Mouse (Mus musculus) adrenal gland, postnatal 10 days (tissue): ENCODE measurements around the gene Gm9837. TPM values are rescaled to one million over a fixed set of nuclear protein-coding genes. Genes with fewer than 3 reads are reported as not detected.
"Not testable (repeated sequence)": the region's sequence is repeated elsewhere in the genome, so short reads cannot be mapped to it uniquely, and the experiment has no call there.

ENCODE experiments used
- DNase-seq: peaks from one replicate; pipeline ENCODE4 v3.0.0; 2021; ENCODE audit warnings: mixed read lengths
- total RNA-seq, 2 experiments: library from RNA; stranded (reverse); gene quantifications; 2 replicates each; pipeline ENCODE4 v1.2.3; 2021

Gm9837 gene
- total RNA-seq, 2 experiments from 2014 or later = not detected

- peak; percentile 75 for DNase-seq
Observed at GRCm38 (mm10) chr11:53456474-53457371, 13.6 kb downstream of the Gm9837 start, which contains the start of the genes Gm10447 and Shroom1. Gm10447 (minus strand) TSS chr11:53457110. Shroom1 (plus strand) TSS chr11:53457205.

DNA sequence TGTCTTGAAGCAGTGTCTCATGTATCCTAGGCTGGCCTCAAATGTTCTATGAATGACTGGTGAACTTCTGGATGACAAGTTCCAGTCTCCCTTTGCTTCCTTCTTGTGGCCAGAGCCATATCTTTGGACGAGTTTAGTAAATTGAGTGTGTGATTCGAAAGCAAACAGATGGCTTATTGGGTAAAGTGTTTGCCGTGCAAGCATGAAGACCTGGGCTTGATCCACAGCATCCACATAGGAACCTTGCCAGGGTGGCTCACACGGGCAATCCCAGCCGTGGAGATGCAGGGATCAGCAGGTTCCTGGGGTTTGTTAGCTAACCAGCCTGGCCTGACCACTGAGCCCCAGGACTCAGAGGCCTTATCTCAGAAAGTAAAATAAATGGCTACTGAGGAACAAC is 17.2 kb downstream of the Gm9837 start:
- no peak for DNase-seq

GRCm38 (mm10) chr11:53452396-53452795 is 17.9 kb downstream of the Gm9837 start:
- peak; percentile 39 for DNase-seq

- DNase-seq = no peak
Observed at GRCm38 (mm10) chr11:53451361-53451760, 18.9 kb downstream of the Gm9837 start.

GRCm38 (mm10) chr11:53450070-53450705 is 20.1 kb downstream of the Gm9837 start:
- no peak for DNase-seq

- DNase-seq = peak; percentile 86
Observed at GRCm38 (mm10) chr11:53448529-53448928, 21.8 kb downstream of the Gm9837 start.

- DNase-seq = no peak
Observed at GRCm38 (mm10) chr11:53447996-53448395, 22.3 kb downstream of the Gm9837 start.

DNA sequence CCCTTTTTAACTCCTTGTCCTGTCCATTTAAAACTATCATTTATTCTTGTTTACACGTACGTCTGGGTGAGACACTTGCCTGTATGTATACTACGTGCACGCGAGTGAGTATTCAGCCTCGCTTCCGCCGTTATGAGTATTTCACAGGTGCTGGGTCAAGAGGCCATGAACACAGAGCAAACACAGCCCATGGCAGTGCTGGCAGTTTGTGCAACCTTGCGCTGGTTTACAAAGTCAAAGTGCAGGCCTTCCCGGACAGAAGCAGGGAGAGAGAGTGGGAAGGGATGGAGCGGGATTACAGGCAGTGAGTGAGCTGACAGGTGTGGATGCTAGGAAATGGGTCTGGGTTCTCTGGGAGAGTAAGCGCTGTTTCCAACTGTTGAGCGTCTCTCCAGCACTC is 24.1 kb downstream of the Gm9837 start:
- DNase-seq = no peak

- DNase-seq = peak; percentile 46
Observed at GRCm38 (mm10) chr11:53445562-53445961, 24.7 kb downstream of the Gm9837 start.

- peak; percentile 48 for DNase-seq
Observed at GRCm38 (mm10) chr11:53443861-53444260, 26.4 kb downstream of the Gm9837 start.

DNA sequence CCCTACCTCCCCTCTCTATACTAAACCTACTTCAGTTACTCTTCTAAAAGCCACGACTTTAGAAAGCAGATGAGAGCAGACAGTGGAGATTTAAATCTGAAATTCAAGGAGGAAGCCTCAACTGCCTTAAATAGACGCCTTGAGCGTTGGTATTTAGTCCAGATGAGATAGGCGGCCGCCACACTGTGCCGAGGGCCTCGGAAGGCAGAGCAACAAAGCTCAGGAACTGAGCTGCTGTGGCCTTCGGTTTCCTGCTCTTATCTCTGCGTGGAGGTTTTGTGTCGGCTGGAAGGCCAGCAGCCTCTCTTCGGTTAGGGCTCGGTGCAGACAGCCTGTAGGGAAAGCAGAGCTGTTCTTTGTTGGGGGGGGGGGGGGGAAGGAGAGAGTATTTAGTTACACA is 28.4 kb downstream of the Gm9837 start:
- peak; percentile 61 for DNase-seq

DNA sequence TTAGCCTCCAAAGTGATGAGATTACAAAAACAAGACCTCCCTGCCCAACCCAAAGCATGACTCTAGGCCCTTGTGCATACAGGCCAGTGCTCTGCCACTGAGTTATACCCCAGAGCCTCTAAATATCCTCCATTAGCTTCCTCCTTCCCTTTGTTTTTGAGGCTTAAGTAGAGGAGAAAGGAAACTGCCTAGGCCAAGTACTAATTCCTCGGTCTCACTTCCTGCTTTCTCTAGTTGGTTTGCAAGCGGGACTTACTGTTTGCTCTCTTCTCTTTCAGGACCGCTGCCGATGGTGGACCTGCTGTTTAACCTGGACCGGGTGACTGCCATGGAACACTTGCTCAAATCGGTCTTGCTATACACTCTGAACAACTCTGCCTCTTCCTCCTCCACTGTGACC is 33.9 kb downstream of the Gm9837 start:
- no peak for DNase-seq

DNA sequence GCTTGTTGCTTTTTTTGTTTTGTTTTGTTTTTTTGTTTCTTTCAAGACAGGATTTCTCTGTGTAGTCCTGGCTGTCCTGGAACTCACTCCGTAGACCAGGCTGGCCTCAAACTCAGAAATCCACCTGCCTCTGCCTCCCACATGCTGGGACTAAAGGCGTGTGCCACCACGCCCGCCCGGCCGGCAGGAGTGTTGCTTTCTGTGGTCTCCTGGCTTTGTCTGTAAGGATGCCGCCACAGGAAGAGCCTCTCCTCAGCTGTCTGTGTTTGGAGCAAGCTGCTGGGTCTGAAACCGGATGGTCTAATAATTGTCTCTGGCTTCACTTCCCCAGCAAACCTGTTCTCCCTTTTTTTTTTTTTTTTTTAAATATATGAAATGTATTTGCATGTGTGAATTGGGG is 34.8 kb downstream of the Gm9837 start:
- no peak for DNase-seq

DNA sequence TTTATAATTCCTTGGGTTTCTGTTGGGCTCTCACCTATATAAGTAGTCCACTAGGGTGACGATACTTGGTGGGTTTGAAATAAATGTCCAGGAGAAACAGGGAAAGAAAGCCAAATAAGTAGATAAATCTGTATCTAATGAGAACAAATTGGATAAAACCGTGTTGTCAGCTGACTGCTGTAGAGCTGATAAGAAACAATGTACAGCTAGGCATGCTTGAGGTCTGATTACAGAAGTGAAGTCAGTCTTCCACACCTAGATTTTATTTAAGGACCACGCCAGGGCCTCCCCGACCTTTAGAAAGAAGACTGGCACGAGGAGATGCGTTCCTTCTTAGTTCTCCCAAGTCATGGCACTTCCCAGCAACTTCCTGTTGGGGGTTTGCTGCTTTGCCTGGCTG is 37.2 kb downstream of the Gm9837 start:
- no peak for DNase-seq

- DNase-seq = peak; percentile 46
Observed at GRCm38 (mm10) chr11:53431347-53432056, 38.8 kb downstream of the Gm9837 start.

DNA sequence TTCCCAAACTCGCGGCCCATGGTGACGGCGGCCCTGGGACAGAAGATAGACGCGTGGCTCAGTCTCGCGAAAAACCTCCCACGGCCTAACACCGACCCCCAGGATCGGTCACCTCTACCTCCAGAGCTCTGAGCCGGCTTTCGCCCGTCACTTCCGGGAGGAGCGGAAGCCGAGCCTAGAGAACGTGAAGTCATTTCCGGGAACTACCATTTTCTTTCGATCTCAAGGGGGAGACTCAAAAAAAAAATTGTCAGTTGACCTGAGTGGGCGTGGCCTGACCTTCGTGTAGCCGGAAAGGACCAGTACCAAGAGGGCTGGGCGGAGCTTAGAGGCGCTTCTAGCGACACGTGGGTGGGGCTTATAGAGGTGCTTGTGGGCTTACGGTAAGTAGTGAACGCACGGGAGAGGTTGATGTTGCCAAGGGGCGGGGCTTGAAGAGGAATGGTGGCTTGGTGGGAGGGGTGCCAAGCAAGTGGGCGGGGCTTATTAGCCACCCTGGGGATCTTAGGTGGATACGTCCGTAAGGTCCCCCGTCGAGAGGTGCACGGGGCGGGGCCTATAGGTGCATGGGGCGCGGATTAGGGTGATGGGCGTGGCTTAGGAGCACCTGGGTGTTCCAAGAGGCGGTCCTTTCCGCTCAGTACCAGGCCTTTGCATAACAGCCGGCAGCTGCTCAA is 39.5 kb downstream of the Gm9837 start, which contains the start of the genes Uqcrq and Gdf9:
Uqcrq (minus strand) TSS at position 162 of the 677 bp plus-strand sequence.
Gdf9 (plus strand) TSS at position 354 of the 677 bp plus-strand sequence.
- DNase-seq = peak; percentile 98

GRCm38 (mm10) chr11:53430300-53430669 is 40.0 kb downstream of the Gm9837 start:
- peak; percentile 60 for DNase-seq

- no peak for DNase-seq
Observed at GRCm38 (mm10) chr11:53429182-53429581, 41.1 kb downstream of the Gm9837 start.

GRCm38 (mm10) chr11:53428716-53429057 is 41.6 kb downstream of the Gm9837 start:
- no peak for DNase-seq

DNA sequence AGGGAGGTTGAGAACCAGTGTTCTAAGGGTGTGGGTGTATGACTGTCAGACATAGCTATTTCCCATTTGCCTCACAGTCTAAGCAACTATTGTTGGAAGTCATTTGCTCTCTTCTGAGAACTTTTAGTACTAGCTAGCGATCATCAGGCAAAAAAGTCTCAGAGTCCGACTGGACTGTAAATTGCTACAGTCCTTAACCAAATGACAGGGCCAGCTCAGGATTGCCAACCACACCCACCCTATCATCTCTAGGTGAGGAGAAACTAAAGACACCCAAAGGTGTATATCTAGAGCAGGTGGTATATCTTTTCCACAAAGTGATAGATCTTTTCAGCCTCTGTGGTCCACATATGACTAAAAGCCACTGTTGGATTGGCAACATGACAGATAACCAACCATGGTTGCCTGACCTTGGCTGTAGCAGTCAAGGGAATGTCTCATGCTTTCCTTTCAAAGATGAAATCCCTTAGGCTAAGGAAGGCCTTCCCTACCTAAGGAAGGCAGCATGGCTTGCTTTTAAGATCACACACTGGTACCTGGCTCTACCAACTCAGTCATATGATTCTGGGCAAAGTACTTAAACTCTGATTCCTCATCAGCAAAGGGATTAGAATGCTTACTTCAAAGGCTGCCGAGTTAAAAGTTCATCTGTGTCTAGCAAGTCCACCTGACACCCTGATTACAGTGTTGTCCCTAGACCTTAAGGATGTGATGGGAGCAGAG is 42.1 kb downstream of the Gm9837 start:
- no peak for DNase-seq

DNA sequence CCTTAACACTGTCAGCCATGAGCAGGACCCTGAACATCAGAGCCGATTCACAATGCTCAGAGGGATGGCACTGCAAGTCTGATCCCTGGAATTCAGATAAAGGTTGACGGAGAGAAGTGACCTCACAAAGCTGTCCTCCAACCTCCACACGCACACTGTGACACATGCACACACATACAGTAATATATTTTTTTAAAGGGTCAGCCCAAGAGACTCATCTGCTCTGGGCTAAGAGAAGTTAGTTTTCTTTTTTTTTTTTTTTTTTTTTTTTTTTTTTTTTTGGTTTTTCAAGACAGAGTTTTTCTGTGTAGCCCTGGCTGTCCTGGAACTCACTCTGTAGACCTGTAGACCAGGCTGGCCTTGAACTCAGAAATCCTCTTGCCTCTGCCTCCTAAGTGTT is 43.4 kb downstream of the Gm9837 start:
- not testable (repeated sequence) for DNase-seq
